Mouse (Mus musculus): Measurements from ENCODE around the gene Mtmr12. TPM values are rescaled to one million over a fixed set of nuclear protein-coding genes. Genes with fewer than 3 reads are reported as not detected.

The Mtmr12 gene
- polyA plus RNA-seq, 1 experiment from 2014 or later = 7.2 TPM

DNA sequence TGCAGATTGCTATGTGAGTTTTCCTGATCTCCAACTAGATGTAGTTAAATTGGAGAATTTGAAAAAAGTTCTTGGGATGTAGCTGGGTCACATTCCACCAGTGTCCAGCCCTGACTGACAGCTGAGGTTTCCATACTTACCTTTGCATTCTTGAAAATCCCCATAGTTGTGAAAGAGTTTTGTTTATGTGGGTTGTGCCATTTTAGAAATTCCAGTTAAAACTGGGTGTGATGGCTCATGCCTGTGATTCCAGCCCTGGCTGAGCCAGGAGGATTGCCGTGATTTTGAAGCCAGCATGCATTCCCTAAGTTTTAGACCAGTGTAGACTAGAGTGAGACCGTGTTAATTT lies 47.3 kb downstream of the Mtmr12 start:
- Histone ChIP-seq H3K4me2 (no peak overlapping the region), H3K9ac (no peak overlapping the region), H3K27ac (replicated peaks) (no peak overlapping the region), H3K9me3 (replicated peaks) (no peaks in the 10 kb centered on the region), H3K4me1 (replicated peaks) (peaks cover 5% of the 10 kb centered on the region), H3K36me3 (replicated peaks) (peaks cover 30% of the 10 kb centered on the region), H3K27me3 (no peaks in the 10 kb centered on the region), H3K4me3 (replicated peaks) (no peak overlapping the region)
- no peak for ATAC-seq (ENCODE audit: insufficient read depth)
- WGBS (ENCODE audit: insufficient replicate concordance) = 90% methylated on average over 2 of the region's 2 CpGs

DNA sequence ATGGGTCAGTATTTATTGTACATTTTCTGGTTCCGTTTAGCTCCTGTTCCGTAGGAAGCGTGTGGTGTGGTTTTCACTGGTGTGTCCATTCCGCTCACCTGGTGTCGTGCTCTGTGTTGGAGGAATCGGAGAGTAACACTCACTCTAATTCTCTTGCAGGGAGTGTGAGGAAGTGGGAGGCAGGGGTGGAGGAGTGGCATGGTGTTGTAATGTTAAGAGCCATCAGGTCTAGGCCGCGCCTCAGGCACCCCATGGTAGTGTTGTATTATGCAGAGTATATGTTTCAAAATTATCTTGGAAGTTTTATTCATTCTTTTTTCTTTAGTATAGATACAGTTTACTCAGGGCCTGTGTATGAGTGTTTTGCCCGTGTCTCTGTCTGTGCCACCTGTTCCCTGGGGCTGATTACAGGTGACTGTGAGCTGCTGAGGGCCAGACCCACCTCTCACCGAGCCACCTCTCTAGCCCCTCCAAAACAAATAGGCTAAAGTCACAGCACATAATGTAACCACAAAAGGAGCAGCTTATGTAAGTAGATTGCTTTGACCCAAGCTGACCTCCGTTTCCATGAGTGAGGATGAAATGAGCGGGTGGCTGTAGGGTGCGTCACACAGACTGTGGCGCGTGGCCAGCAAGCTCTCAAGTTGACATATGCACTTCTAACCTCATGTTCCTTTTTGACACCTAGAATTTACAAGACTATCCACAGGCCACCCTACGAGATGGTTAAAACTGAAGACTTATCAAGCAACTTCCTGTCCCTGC lies 53.1 kb downstream of the Mtmr12 start:
- Histone ChIP-seq H3K9ac (no peak overlapping the region), H3K4me2 (no peak overlapping the region), H3K4me3 (replicated peaks) (no peak overlapping the region), H3K4me1 (replicated peaks) (no peaks in the 10 kb centered on the region), H3K36me3 (replicated peaks) (peaks cover 54% of the 10 kb centered on the region), H3K27ac (replicated peaks) (no peak overlapping the region), H3K9me3 (replicated peaks) (no peaks in the 10 kb centered on the region), H3K27me3 (no peaks in the 10 kb centered on the region)
- 83% methylated on average over 16 of the region's 16 CpGs for WGBS (ENCODE audit: insufficient replicate concordance)
- no peak for ATAC-seq (ENCODE audit: insufficient read depth)

DNA sequence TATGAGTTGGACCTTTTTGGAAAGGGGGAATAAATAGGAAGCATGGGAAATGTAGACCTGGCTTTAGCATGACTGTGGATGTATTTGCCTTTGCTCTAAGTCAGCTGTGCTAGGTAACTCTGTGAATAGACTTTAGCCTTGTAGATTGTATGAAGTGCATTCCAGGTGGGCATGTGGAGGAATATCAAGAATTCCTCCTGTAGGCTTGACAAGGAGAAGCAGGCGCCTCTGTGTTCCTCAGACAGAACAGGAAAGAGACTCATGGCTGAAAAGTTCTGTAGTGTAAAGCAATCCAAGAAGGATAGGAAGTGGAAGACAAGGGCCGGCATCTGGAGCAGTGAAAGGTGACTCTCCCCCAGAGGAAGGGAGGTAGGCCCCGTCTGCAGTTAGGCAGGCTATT lies 58.2 kb downstream of the Mtmr12 start:
- peaks cover 90% of the 10 kb centered on the region for H3K36me3 ChIP-seq (replicated peaks)
- H3K4me1 ChIP-seq (replicated peaks) = no peaks in the 10 kb centered on the region
- WGBS (ENCODE audit: insufficient replicate concordance) = 55% methylated on average over 3 of the region's 3 CpGs
- no peak overlapping the region for H3K4me3 ChIP-seq (replicated peaks)
- no peak for ATAC-seq (ENCODE audit: insufficient read depth)
- no peak overlapping the region for H3K4me2 ChIP-seq
- no peaks in the 10 kb centered on the region for H3K9me3 ChIP-seq (replicated peaks)
- H3K27ac ChIP-seq (replicated peaks) = no peak overlapping the region
- no peaks in the 10 kb centered on the region for H3K27me3 ChIP-seq
- no peak overlapping the region for H3K9ac ChIP-seq

DNA sequence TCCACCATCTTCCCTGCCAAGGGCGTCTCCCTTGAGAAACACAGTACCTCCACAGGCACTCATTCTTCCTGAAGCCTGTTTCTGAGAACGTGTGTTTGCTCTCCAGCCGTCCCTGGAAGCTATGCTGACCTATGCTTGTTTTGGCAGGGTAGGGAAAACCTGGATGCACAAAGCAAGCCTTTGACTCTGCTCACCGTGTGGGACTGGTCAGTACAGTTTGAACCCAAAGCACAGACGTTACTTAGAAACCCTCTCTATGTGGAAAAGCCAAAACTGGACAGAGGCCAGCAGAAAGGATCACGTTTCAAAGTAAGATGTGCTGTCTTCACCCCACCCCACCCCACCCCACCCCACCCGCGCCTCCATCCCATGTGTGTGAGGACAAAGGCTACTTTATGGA lies 61.6 kb downstream of the Mtmr12 start:
- H3K36me3 ChIP-seq (replicated peaks) = peaks cover 93% of the 10 kb centered on the region
- no peaks in the 10 kb centered on the region for H3K9me3 ChIP-seq (replicated peaks)
- ATAC-seq (ENCODE audit: insufficient read depth) = no peak
- H3K4me1 ChIP-seq (replicated peaks) = peaks cover 11% of the 10 kb centered on the region
- no peaks in the 10 kb centered on the region for H3K27me3 ChIP-seq
- H3K27ac ChIP-seq (replicated peaks) = no peak overlapping the region
- H3K4me2 ChIP-seq = no peak overlapping the region
- no peak overlapping the region for H3K9ac ChIP-seq
- H3K4me3 ChIP-seq (replicated peaks) = no peak overlapping the region
- 73% methylated on average over 8 of the region's 8 CpGs for WGBS (ENCODE audit: insufficient replicate concordance)

DNA sequence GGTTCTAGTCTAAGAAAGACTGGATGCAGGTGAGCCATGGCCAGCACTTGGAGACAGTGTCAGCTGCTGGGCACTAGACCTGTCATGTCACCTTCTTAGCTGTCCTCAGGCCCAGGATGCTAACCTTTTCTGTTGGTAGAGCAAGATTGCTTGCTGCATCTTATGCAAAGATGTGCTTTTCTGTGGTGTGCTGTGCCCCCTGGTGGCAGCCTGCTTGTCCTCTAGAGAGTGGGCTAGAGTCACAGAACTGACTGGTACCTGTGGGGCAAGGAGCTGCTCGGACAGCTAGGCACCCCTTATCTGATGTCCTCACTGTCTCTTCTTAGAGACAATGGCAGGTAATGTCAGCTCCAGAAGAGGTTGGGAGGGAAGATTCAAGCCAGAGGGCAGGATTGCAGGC lies 63.2 kb downstream of the Mtmr12 start:
- 30% methylated on average over 1 of the region's 1 CpGs for whole genome bisulfite sequencing (ENCODE audit: insufficient replicate concordance)
- ATAC-seq (ENCODE audit: insufficient read depth) = no peak
- Histone ChIP-seq H3K27me3 (no peaks in the 10 kb centered on the region), H3K9me3 (replicated peaks) (no peaks in the 10 kb centered on the region), H3K4me3 (replicated peaks) (no peak overlapping the region), H3K4me2 (no peak overlapping the region), H3K27ac (replicated peaks) (no peak overlapping the region), H3K36me3 (replicated peaks) (peaks cover 78% of the 10 kb centered on the region), H3K4me1 (replicated peaks) (peaks cover 12% of the 10 kb centered on the region), H3K9ac (no peak overlapping the region)

DNA sequence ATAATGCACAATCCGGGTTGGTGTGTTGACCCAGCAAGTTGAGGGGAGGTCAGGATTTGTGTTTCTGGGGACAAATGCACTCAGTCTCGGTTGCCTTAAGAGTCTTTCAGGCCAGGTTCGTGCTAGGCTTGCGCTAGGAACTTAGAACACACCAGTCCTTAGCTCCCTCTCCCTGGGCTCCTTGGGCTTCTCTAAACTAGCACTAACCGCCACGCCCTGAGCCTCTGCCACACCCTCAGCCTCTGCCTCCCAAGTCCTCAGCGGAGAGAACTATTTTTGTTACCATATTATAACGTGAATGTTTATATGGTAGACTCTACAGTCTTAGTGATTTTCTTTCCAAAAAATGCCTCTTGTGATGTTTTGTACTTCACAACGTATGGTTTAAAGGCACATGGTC lies 66.5 kb downstream of the Mtmr12 start:
- Histone ChIP-seq H3K4me1 (replicated peaks) (peaks cover 19% of the 10 kb centered on the region), H3K9ac (no peak overlapping the region), H3K27ac (replicated peaks) (no peak overlapping the region), H3K9me3 (replicated peaks) (no peaks in the 10 kb centered on the region), H3K4me3 (replicated peaks) (no peak overlapping the region), H3K27me3 (no peaks in the 10 kb centered on the region), H3K36me3 (replicated peaks) (peaks cover 46% of the 10 kb centered on the region), H3K4me2 (no peak overlapping the region)
- 49% methylated on average over 9 of the region's 9 CpGs for WGBS (ENCODE audit: insufficient replicate concordance)
- peak; percentile 49; the same call in 1 of the 2 replicates for ATAC-seq (ENCODE audit: insufficient read depth)

DNA sequence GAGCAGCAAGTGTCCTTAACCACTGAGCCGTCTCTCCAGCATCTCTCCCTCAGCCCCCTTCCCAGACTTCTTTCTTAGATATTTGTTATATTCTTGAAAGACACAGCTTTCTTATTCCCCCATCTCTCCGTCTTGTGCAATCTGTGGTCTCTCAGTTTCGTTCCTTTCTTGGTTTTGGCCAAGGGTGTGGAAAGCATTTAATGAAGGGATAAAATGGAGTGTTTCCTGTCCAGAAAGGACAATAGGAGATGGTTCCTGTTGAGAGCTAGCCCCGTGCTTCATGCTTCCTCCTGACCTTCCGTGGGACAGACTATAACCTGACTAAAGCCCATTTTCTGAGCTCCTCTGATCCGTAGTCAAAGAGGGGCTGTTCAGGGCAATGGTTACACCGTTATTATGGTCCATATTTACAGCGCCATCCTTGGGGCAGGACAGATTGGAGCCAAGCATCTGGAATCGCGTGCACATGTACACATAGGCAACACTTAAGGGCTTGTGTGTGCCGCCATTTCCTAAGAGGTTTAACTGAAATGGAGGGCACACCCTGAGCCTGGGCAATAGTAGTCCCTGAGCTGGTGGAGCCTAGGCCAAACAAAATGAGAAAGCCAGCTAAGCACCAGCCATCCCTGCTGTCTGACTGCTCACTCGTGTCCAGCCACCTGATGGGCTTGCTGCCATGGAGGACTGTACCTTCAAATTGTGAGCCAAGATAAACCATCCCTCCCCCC lies 68.7 kb downstream of the Mtmr12 start:
- no peak overlapping the region for H3K9ac ChIP-seq

DNA sequence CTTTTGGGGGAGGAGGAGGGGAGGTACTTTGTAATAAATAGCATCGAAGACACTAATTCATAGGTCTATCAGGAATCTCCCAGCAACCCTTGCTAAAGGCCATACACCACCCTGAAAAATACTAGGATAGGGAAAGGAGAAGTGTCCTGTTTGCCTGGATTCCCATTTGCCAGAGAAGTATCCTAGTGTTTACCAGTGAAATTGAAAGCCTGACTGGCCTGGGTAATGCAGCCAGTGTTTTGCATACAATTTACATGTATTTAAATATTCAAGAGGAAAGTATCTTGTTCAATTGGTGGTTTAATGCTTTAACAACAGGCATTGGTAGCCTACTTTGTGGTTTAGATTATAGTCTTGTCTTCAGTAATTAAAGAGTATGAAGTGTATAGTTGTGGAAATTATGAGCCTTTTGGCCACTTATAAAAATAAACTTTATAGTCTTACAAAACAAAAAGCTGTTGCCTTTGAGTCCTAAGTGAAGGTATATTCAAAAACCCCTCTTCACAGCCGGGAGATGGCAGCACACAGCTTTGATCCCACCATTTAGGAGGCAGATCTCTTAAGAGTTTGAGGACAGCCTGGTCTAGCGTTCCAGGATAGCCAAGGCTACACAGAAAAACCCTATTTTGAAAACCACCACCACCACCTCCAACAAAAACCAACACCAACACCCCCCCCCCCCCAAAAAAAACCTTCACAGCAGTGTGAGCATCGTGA lies 69.4 kb downstream of the Mtmr12 start:
- Histone ChIP-seq H3K4me1 (replicated peaks) (peaks cover 19% of the 10 kb centered on the region), H3K9ac (no peak overlapping the region), H3K4me3 (replicated peaks) (no peak overlapping the region), H3K27ac (replicated peaks) (no peak overlapping the region), H3K9me3 (replicated peaks) (no peaks in the 10 kb centered on the region), H3K27me3 (no peaks in the 10 kb centered on the region), H3K4me2 (no peak overlapping the region), H3K36me3 (replicated peaks) (peaks cover 20% of the 10 kb centered on the region)
- WGBS (ENCODE audit: insufficient replicate concordance) = 47% methylated on average over 4 of the region's 4 CpGs
- ATAC-seq (ENCODE audit: insufficient read depth) = no peak

More for the DNA sequence above, 68.7 kb downstream of the Mtmr12 start:
- H3K36me3 ChIP-seq (replicated peaks) = peaks cover 26% of the 10 kb centered on the region
- no peaks in the 10 kb centered on the region for H3K9me3 ChIP-seq (replicated peaks)
- no peak overlapping the region for H3K27ac ChIP-seq (replicated peaks)
- no peaks in the 10 kb centered on the region for H3K27me3 ChIP-seq
- no peak for ATAC-seq (ENCODE audit: insufficient read depth)
- H3K4me2 ChIP-seq = no peak overlapping the region
- no peak overlapping the region for H3K4me3 ChIP-seq (replicated peaks)
- peaks cover 19% of the 10 kb centered on the region for H3K4me1 ChIP-seq (replicated peaks)
- WGBS (ENCODE audit: insufficient replicate concordance) = 64% methylated on average over 12 of the region's 12 CpGs

DNA sequence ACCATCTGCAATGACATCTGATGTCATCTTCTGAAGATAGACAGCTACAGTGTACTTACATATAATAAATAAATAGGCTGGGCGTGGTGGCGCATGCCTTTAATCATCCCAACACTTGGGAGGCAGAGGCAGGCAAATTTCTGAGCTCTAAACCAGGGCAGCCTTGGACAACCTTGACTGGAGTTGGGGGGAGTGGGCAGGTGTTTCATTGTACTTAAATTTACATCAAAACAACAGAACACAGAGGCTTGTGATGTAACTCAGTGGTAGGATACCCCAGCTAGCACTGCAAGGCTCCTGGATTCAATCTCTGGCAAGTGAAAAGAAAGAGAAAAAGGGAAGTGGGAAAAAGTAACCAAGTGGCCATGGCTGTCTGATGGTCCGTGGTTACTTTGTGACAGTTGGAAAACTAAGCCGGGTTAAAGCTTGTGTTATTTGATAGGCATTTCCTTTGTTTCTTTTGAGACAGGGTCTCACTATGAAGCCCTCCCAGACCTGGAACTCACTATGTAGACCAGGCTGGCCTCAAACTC lies 70.3 kb downstream of the Mtmr12 start:
- WGBS (ENCODE audit: insufficient replicate concordance) = 45% methylated on average over 4 of the region's 4 CpGs
- peaks cover 19% of the 10 kb centered on the region for H3K4me1 ChIP-seq (replicated peaks)

DNA sequence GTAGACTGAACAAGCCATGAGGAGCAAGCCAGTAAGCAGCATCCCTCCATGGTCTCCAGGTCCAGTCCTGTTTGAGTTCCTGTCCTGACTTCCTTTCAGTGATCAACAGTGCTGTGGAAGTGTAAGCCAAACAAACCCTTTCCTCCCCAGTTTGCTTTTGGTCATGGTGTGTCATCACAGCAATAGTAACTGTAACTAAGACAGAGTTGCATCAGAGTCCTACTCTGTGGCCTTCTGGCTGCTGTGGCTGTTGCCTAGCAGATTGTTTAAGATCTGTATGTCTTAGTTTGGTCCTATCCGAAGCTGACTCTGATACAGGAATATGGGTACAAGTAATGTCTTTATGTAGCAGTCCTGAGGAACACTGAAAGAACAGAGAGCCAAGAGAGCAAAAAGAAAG lies 75.0 kb downstream of the Mtmr12 start:
- no peaks in the 10 kb centered on the region for H3K9me3 ChIP-seq (replicated peaks)
- no peak overlapping the region for H3K9ac ChIP-seq
- no peak overlapping the region for H3K4me3 ChIP-seq (replicated peaks)
- H3K4me2 ChIP-seq = no peak overlapping the region
- H3K27ac ChIP-seq (replicated peaks) = no peak overlapping the region
- WGBS (ENCODE audit: insufficient replicate concordance) = 65% methylated on average over 1 of the region's 1 CpGs
- ATAC-seq (ENCODE audit: insufficient read depth) = no peak
- no peaks in the 10 kb centered on the region for H3K27me3 ChIP-seq
- no peaks in the 10 kb centered on the region for H3K4me1 ChIP-seq (replicated peaks)
- no peaks in the 10 kb centered on the region for H3K36me3 ChIP-seq (replicated peaks)

More for the DNA sequence above, 70.3 kb downstream of the Mtmr12 start:
- no peak overlapping the region for H3K27ac ChIP-seq (replicated peaks)
- H3K4me3 ChIP-seq (replicated peaks) = no peak overlapping the region
- H3K9ac ChIP-seq = no peak overlapping the region
- no peaks in the 10 kb centered on the region for H3K27me3 ChIP-seq
- no peak for ATAC-seq (ENCODE audit: insufficient read depth)
- peaks cover 11% of the 10 kb centered on the region for H3K36me3 ChIP-seq (replicated peaks)
- no peaks in the 10 kb centered on the region for H3K9me3 ChIP-seq (replicated peaks)
- no peak overlapping the region for H3K4me2 ChIP-seq
